Mouse (Mus musculus): Measurements from ENCODE around the gene Usp21. TPM values are rescaled to one million over a fixed set of nuclear protein-coding genes. Genes with fewer than 3 reads are reported as not detected.

Gene Usp21
- total RNA-seq, 2 experiments from 2014 or later: 49.0 to 57.3 TPM

DNA sequence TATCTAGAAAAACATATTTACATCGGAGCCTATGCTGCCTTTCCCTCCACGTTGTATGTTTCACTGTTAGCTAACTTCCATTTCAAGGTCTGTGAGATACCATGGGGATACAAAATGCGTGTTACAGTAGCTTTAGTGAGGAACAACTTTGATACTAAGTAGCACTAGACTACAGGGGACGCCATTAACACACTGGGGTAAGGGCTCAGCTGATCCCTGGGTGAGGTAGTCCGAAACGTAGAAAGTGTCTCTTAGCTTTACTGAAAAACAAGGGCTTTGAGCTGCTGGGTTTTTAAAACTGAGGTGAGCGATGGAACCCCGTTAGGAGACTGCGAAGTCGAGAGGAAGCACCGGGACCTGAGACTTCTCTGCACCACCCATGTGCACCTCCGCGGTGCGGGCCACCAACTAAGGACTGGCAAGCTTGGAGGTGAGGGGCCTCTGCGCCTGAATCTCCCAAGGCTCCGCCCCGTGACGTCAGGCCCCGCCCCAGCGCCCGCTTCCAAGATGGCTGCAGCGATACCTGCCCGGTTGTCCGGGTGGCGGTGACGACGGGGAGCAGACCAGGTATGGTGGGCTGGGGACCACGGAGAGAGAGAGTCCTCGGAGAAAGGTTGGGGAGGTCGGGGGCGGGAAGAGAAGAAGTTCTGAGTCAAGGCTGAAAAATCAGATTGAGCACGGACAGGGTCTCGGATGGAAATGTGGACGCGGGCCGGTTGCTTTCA, 17.8 kb downstream of the Usp21 start, which contains the start of gene B4galt3:
B4galt3 (plus strand) TSS at position 481 of the 725 bp plus-strand sequence.
- DNase-seq (ENCODE audit: low spot score in 2 of 2): peak; percentile 95 to 96

DNA sequence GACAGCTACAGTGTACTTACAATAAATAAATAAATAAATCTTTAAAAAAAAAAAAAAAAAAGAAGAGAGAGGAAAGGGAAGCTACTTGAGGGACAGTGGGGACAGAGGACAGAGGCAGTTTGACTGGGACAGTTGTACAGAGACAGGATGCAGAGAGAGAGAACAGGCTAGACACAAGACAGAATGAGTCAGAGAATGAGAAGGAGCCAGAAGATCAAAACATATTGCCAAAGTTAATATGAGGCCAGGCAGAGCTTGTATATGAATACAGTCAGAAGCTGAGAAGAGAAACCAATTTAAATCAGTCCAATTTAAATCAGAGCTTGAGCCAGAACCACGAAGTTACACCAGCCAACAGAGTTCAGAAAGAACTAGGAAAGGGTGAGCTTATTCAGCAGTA, 19.4 kb downstream of the Usp21 start:
- DNase-seq (ENCODE audit: low spot score in 2 of 2): no peak

DNA sequence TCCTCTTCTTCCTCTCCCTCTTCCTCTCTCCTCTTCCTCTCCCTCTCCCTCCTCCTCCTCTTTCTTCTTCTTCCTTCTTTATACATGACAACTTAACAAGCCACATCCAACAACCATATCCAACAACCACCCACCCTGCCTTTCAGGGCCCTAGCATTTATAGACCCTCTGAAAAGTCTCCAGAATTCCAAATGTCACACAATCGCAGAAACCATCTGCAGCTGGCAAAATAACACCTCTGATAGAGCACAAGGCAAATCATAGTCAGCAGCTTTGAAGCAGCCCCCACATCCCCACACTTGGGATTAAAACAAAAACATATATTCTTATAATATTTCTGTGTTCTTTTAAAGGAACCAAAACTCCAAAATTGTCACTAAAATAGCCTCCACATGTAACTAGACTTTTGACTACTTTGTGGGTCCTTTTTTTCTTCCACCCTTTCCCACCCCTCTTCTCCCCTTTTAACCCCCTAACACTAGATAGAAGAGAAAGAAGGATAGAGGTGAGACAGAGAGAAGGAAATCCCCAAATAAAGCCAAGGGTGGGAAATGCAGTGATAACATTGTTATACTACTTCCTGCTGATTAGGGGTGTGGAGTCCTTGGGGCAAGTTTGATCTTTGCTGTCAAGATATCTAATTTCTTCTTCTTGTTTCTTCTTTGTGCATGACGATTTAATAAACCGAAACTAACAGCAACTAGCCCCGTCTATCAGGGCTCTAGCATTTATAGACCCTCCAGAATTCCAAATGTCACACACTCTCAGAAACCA, 21.6 kb downstream of the Usp21 start:
- no peak for DNase-seq (ENCODE audit: low spot score in 2 of 2)

DNA sequence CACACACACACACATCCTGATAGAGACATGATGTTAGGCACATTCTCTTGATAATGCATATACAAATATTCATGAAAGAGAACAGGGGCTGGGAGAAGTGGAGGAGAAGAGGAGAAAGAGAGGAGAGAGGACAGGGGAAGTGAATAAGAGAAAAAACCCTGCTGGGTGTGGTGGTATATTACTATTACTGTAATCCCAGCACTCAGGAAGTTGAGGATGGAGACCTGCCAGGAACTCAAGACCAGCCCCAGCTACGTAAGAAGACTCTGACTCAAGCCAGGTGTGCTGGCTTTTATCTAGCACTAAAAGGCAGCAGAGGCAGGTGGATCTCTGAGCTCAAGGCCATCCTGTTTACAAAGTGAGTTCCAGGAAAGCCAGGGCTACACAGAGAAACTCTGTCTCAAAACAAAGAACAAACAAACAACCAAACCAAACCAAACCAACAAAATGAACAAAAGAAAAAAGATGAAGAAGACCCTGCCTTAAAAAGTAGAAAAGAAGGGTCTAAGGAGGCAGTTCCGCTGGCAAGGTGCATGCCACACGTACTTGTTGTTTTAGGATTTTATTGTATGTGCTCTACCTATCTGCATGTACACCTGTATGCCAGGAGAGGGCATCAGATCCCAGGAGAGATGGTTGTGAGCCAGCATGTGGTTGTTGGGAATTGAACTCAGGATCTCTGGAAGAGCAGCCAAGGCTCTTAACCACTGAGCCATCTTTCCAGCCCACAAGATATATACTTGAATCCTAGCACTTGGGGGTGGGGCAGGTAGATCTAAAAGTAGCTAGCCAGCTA, 23.9 kb downstream of the Usp21 start:
- no peak for DNase-seq (ENCODE audit: low spot score in 2 of 2)

DNA sequence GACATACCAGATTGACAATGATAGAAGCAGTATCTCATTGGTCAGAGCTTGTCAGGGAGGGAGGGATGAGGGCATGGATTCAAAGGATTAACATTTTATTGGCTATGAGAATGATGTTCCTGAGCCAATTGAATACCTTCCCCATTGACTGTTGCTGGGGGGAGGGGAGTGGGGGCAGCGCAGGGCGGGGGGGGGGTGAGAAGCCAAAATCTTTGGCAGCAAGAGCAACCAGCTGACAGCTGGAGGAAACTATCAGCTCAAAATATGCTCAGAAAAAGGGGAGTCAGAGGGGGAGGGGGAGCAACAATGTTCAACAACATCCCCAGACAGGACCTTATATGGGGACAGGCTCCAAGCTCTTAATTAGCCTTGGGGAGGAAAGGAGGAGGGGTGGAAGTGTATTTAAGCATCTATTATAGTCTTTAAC, 24.6 kb downstream of the Usp21 start:
- peak in 1 of 2 experiments; percentile 61 for DNase-seq (ENCODE audit: low spot score in 2 of 2)

DNA sequence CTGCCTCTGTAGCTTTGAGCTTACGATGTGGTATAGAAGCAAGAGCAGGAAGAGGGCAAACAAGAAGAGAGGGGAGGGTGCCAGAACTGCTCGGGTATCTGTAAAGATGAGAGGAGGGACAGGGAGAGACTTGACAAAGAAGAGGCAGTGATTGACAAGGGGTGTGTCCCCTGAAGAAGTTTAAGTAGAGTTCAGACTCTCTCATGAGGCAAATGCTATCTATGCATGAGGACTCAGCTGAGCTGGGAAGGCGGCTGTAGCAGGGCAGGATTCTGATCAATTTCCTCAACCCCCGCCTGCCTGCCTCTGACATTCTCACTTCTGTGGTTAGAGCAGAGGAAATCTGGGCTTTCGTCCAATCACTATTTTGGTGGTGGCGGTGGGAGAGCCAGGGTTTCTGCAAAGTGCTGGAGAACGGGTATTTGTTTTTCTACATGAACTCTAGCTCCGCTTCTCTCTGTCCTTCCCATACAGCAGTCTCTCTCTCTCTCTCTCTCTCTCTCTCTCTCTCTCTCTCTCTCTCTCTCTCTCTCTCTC, 25.1 kb downstream of the Usp21 start:
- DNase-seq (ENCODE audit: low spot score in 2 of 2): peak; percentile 76 to 81

DNA sequence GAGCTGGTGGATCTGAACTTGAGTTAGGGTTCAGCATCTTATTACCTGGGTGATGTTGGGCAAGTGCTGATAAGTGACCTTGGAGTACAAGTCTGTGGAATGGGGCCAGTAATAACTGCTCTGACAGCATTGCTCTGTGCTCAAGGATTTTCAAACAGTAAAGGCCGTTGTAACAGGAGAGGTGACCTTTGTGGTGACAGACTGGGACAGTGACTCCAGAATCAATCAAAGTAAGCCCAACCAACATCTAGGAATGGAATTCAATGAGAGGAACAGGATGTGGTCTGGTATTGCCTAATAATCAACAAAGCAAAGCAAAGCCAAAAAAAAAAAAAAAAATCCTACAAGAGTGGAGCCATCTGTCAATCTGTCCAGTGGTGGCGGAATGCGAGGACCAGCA, 27.5 kb downstream of the Usp21 start:
- no peak for DNase-seq (ENCODE audit: low spot score in 2 of 2)

DNA sequence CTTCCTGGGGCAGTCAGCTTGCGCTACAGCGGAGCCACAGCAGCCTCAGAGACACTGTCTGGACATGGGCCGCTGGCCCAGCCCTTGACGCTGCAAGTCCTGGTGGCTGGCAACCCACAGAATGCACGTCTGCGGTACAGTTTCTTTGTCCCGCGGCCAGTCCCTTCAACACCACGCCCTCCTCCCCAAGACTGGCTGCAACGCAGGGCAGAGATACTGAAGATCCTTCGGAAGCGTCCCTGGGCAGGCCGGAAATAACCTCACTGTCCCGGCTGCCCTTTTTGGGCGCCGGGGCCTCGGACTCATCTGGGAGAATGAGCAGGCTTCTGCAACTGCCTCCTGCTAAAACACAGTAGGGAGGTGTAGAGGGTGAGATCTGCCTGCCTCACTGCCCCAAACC, 28.9 kb downstream of the Usp21 start:
- no peak for DNase-seq (ENCODE audit: low spot score in 2 of 2)

DNA sequence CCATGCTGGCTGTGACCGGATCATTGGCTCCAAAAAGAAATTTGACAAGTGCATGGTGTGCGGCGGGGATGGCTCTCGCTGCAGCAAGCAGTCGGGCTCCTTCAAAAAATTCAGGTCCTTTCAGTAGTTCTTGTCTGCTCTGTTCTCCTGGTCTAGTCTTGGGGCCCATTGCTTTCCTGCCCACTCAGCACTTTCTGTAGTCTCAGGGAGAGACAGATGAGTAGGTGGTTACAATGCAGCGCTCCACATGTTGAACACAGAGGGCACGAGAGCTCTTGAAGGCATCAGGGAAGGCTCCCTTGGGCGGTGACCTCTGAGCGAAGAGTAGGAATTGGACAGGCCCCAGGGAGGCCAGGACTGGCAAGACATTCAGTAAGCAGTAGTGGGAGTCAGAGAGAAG, 30.0 kb downstream of the Usp21 start:
- no peak for DNase-seq (ENCODE audit: low spot score in 2 of 2)

DNA sequence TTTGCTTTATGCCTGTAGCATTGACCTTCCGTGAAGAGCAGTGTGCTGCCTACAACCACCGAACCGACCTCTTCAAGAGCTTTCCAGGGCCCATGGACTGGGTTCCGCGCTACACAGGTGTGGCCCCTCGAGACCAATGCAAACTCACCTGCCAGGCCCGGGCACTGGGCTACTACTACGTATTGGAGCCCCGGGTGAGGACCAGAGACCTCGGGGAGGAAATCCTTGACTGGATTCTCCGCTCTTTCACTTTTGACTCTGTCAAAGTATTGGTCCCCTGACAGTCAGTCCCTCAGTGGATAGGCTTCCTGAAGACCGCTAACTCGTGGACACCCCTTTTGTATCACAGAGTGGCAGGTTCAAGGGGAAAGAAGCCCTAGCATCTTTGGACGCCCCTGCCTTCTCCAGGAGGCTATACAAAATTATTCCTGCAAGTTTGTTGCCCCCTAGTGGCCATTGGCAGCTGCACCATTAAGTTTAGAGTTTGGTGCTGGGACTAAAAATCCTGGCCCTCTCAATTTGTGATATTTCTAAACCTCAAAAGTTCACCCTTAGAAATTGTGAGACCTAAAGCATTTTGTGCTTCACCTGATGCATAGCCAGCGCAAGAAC, 30.7 kb downstream of the Usp21 start:
- DNase-seq (ENCODE audit: low spot score in 2 of 2): peak; percentile 69 to 77

DNA sequence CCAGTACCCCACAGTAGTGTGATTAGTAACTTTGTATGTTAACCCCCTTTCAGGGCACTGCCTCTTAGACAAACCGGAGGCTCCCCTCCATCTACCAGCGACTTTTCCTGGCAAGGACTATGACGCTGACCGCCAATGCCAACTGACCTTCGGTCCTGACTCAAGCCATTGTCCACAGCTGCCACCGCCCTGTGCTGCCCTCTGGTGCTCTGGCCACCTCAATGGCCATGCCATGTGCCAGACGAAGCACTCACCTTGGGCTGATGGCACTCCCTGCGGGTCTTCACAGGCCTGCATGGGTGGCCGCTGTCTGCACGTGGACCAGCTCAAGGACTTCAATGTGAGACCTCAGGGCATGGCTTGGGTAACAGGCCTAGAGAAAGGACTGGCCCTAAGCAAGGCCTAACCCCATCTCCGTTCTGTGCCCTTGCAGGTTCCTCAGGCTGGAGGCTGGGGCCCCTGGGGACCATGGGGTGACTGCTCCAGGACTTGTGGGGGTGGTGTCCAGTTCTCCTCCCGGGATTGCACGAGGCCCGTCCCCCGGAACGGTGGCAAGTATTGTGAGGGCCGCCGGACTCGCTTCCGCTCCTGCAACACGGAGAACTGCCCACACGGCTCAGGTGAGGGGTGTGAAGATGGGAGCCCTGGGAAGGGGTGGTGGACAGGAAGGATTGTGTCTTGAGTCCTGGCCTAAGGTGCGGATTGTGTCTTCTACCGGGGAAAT, 31.5 kb downstream of the Usp21 start:
- no peak for DNase-seq (ENCODE audit: low spot score in 2 of 2)

DNA sequence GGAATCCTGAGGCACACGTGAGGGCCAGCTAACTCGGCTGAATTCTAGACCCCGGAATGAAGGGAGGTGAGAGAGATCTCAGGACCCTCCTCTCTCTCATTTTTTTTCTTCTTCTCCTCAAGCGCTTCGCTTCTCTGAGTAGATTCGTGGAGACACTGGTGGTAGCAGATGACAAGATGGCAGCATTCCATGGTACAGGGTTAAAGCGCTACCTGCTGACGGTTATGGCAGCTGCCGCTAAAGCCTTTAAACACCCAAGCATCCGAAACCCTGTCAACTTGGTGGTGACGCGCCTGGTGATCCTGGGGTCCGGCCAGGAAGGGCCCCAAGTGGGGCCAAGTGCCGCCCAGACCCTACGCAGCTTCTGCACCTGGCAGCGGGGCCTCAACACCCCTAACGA, 35.4 kb downstream of the Usp21 start:
- no peak for DNase-seq (ENCODE audit: low spot score in 2 of 2)

DNA sequence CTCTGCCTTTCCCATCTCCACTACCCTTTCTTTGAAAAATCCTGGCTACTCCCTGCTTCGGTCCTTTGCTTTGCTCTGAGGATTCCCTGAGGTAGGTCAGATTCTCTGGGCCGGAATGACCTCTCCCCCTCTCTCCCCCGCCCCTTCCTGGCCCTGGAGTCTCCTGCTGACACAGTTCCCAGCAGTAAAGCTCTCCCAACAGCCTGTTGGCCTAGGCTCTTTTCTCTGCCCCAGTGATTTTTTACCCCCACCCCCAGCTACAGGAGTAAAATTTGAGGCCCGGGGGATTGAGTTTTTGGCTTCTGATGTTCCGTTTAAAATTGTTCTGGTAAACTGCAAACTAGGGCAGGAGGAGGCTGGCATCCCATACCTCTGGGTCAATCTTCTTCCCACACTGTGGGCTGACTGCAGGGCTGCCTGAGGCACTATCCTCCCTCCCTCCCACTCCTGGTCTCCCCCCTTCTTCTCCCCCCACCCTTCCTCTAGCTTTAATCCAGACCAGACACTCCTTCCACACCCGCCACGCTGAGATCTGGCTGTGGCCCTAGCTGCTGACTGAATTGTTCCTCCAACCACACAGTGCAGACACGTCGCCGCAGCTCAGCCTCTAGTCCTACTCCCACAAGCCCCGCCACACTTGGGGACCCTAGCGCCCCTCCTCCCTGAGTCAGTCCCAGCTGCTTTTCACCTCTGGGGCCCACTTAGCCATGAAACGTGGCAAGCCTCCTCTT, 36.0 kb downstream of the Usp21 start:
- no peak for DNase-seq (ENCODE audit: low spot score in 2 of 2)

DNA sequence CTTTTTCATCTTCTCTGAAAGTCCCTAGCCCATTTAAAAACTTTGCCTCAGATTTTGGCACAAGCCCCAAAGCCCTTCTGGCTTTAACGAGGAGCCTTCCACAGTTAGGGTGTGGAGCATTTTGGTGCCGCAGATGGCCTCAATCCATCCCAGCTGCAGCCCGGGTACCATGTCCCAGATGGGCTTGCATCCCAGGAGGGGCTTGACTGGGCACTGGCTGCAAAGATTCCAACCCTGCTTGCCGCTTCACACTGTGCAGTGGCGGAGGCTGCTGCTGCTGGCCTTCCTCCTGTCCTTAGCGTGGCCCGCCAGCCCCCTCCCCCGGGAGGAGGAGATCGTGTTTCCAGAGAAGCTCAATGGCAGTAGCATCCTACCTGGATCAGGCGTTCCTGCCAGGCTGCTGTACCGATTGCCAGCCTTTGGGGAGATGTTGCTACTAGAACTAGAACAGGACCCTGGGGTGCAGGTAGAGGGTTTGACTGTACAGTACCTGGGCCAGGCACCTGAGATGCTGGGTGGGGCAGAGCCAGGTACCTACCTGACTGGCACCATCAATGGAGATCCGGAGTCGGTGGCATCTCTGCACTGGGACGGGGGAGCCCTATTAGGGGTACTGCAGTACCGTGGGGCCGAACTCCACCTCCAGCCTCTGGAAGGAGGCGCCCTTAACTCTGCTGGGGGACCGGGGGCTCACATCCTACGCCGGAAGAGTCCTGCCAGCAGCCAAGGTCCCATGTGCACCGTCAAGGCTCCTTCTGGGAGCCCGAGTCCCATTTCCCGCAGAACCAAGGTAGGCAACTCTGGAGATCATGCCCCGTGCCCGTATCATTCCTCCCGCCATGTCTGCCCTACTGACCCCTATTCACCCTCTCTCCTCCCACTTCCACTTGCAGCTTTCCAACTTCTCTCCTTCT, 36.9 kb downstream of the Usp21 start, which contains the start of gene Ndufs2:
Ndufs2 (minus strand) TSS at position 709 of the 914 bp plus-strand sequence.
- peak; percentile 49 to 51 for DNase-seq (ENCODE audit: low spot score in 2 of 2)

DNA sequence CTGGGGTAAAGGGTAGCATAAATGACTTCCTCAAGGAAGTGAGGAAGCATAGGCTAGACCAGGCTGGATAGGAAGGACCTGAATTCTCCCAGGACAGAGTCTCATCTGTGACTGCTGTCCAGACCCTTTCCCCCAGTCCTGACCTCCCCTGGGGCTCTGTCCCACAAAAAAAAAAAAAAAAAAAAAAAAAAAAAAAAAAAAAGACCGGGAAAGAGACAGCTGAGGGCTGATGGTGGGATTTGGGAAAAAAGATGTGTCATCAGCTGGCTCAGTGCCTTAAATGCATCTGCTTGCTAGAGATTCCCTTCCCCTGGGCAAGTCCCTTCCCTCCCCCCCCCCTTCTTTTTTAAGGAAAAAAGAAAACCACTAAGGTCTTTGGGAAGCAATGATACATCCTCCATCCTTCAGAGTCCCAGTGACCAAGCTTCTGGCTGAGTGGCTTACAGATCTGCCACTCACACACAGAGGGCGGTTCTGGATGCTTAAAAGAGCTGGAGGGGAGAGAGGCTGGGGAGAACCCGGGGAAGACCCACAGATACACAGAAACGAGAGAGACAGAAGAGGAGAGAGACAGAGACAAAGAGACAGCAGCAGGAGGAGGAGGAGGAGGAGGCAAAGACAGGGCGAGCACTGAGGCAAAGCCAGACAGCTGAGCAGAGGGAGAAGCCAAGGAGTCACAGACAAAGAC, 37.7 kb downstream of the Usp21 start, which contains the start of gene Adamts4:
Adamts4 (plus strand) TSS at position 509 of the 688 bp plus-strand sequence.
- DNase-seq (ENCODE audit: low spot score in 2 of 2): peak; percentile 65 to 72

DNA sequence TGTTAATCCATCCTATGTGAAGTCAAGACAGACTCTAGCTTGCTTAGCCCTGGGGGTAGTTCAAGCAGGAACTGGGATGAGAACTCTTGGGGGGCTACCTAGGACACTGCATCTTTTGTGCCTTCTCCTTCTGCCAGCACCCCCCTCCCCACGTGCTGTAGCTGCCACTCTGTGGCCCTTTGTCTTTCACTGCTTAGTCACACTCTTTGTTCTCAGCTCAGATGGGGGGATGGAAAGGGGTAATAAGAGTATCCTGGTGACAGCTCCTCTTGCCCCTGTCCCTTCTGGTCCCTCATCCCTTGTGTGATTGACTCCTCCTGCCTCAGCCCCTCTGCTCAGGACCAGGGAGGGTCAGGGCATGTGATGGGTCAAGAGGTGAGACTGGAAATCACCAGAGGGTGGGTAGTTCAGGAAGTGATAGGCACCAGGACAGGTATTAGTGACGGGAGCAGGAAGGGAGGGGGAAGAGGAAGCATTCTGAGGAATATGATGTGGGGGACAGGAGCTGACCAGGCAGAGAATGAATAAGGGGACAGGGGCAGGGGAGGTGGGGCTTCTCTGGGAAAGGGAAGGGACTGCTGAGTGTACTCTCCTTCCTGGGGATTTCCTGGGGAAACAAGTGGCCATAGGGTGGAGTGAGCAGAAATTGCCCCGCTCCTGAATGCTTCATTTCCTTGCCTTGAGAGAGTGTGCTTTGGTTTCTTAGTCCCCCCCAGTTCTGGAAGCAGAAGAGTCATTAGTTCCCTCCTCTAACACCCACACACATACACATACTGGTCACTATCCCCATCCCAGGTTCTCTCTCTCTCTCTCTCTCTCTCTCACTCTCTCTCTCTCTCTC, 39.2 kb downstream of the Usp21 start:
- DNase-seq (ENCODE audit: low spot score in 2 of 2): no peak

DNA sequence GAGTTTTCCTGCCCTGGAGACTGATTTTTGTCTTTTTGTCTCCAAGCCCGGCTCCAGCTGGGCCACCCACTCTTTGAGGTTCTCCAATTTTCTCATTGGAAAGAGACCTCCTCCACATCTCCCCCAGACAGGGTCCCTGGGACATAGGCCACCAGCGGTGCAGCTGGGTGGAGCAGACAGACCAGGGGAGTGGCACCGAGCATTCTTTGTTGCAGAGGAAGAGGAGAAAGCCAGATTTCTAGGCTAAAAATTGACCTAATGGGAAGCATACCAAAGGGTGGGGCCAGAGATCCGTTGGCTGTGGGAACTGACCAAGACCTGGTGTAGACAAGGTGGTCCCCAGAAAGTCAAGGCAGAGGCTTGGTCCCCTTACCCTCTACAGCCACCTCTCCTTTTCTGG, 39.9 kb downstream of the Usp21 start:
- no peak for DNase-seq (ENCODE audit: low spot score in 2 of 2)
